Mouse (Mus musculus): ENCODE measurements around the gene Dpf1. TPM values are rescaled to one million over a fixed set of nuclear protein-coding genes. Genes with fewer than 3 reads are reported as not detected.

The Dpf1 gene
- 1 to 10 TPM; 3.7 to 3.9 TPM for polyA plus RNA-seq (2012; fragmentation: generic; extraction: Trizol)

GRCm38 (mm10) chr7:29303738-29304462, at the start of gene Dpf1:
Dpf1 (plus strand) TSS chr7:29303951.

GRCm38 (mm10) chr7:29281201-29282073, 22.3 kb upstream of the Dpf1 start, which contains the start of gene Spint2:
Spint2 (minus strand) TSS chr7:29281912.

DNA sequence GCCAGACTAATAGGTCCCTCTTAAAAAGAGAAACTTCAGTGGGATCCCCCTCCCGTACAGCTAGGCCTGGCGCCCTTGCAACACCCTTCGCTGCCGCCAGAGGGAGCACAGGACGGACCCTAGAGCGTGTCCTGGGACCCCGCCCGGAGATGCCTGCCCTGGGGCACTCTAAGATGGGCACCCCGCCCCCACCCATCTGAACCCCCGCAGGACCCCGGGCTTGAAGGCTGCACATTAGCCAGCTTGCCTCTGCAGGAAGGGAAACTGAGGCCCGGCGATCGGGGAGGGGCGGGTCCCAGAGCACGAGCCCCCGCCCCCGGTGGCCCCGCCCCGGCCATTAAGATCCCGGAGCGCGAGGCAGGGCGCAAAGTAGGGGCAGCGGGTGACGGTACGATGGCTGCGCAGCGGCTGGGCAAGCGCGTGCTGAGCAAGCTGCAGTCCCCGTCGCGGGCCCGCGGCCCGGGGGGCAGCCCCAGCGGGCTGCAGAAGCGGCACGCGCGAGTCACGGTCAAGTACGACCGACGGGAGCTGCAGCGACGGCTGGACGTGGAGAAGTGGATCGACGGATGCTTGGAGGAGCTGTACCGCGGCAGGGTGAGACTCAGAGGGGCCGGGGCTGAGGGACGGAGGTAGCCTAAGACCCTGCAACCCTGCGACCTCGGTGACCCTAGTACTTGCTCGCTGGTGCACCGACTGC, 14.7 kb upstream of the Dpf1 start, which contains the start of gene Ppp1r14a:
Gene Ppp1r14a (plus strand): TSS at position 367 of the 697 bp plus-strand sequence.

Other genes starting within 250 kb of the Dpf1 start
- gene Ryr1, start 178.8 kb upstream of the Dpf1 start, polyA plus RNA-seq (2012; fragmentation: generic; extraction: Trizol), result under 1 TPM; 0.02 to 0.04 TPM
- under 1 TPM in 1 of 2 experiments, not detected in 1; 0.02 TPM for gene Rasgrp4, start 169.1 kb upstream of the Dpf1 start, polyA plus RNA-seq (2012; fragmentation: generic; extraction: Trizol)
- gene Fam98c, start 147.7 kb upstream of the Dpf1 start, polyA plus RNA-seq (2012; fragmentation: generic; extraction: Trizol), result 1 to 10 TPM; 2.5 to 4.0 TPM
- gene Ggn, start 133.7 kb upstream of the Dpf1 start, polyA plus RNA-seq (2012; fragmentation: generic; extraction: Trizol), result 1 to 10 TPM; 1.1 to 4.8 TPM
- gene Spred3, start 133.5 kb upstream of the Dpf1 start, polyA plus RNA-seq (2012; fragmentation: generic; extraction: Trizol), result 1 to 10 TPM; 1.5 to 3.9 TPM
- 100 to 1,000 TPM; 164 to 202 TPM for gene Psmd8, start 123.2 kb upstream of the Dpf1 start, polyA plus RNA-seq (2012; fragmentation: generic; extraction: Trizol)
- under 1 TPM in 1 of 2 experiments, not detected in 1; 0.01 TPM for gene Catsperg1, start 89.9 kb upstream of the Dpf1 start, polyA plus RNA-seq (2012; fragmentation: generic; extraction: Trizol)
- gene Kcnk6, start 71.4 kb upstream of the Dpf1 start, polyA plus RNA-seq (2012; fragmentation: generic; extraction: Trizol), result not detected
- gene Yif1b, start 65.6 kb upstream of the Dpf1 start, polyA plus RNA-seq (2012; fragmentation: generic; extraction: Trizol), result 100 to 1,000 TPM; 172 to 219 TPM
- gene 2200002D01Rik, start 55.5 kb upstream of the Dpf1 start, polyA plus RNA-seq (2012; fragmentation: generic; extraction: Trizol), result 10 to 100 TPM in 1 of 2 experiments, under 1 TPM in 1; 0.52 to 22.2 TPM
- under 1 TPM in 1 of 2 experiments, not detected in 1; 0.01 TPM for gene Spint2, start 22.0 kb upstream of the Dpf1 start, polyA plus RNA-seq (2012; fragmentation: generic; extraction: Trizol)
- gene Ppp1r14a, start 14.6 kb upstream of the Dpf1 start, polyA plus RNA-seq (2012; fragmentation: generic; extraction: Trizol), result under 1 TPM; 0.06 to 0.32 TPM
- 10 to 100 TPM in 1 of 2 experiments, 1 to 10 TPM in 1; 8.7 to 13.9 TPM for gene Sipa1l3, start 214.7 kb downstream of the Dpf1 start, polyA plus RNA-seq (2012; fragmentation: generic; extraction: Trizol)